Mouse (Mus musculus) MEL (cell line): ENCODE data around the gene Smc6. TPM values are rescaled to one million over a fixed set of nuclear protein-coding genes. Genes with fewer than 3 reads are reported as not detected.

ENCODE experiments used
- DNase-seq: peaks from one replicate; pipeline ENCODE4 v3.0.0; 2011; ENCODE audit warnings: low read depth, low spot score
- H3K27ac ChIP-seq: 2 replicates; pipeline ENCODE4 v1.5.1; 2012; ENCODE audit warnings: low read depth, mild to moderate bottlenecking, control low read depth, low read length, moderate library complexity; ENCODE audit not compliant: control insufficient read depth
- H3K27me3 ChIP-seq, 2 experiments: fragments of 150-350 bp in 1 of 2; sonication (generic) in 1 of 2; 2 replicates each; pipeline ENCODE4 v1.6.1; 2012; ENCODE audit warnings: low read length in 2 of 2, mild to moderate bottlenecking in 2 of 2, improper control_type of control experiment in 1 of 2, moderate library complexity in 1 of 2; ENCODE audit not compliant: insufficient read depth in 2 of 2, control insufficient read depth in 1 of 2
- H3K36me3 ChIP-seq, 2 experiments: 2 replicates each; pipeline ENCODE4 v1.6.1; 2012 to 2014; ENCODE audit warnings: low read length in 2 of 2, improper control_type of control experiment in 1 of 2, inconsistent platforms in 1 of 2, mild to moderate bottlenecking in 1 of 2; ENCODE audit not compliant: insufficient read depth in 2 of 2, control insufficient read depth in 1 of 2
- H3K4me1 ChIP-seq, 2 experiments: fragments of 150-350 bp in 1 of 2; sonication (generic) in 1 of 2; 2 replicates each; pipeline ENCODE4 v1.6.1; 2012; ENCODE audit warnings: low read length in 2 of 2, improper control_type of control experiment in 1 of 2, mild to moderate bottlenecking in 1 of 2; ENCODE audit not compliant: insufficient read depth in 2 of 2, control insufficient read depth in 1 of 2
- H3K4me3 ChIP-seq, 2 experiments: fragments of 150-350 bp in 1 of 2; sonication (generic) in 1 of 2; 2 replicates each; pipeline ENCODE4 v1.5.1; 2012; ENCODE audit warnings: low read depth in 2 of 2, low read length in 2 of 2, mild to moderate bottlenecking in 2 of 2, moderate library complexity in 2 of 2, control low read depth in 1 of 2, improper control_type of control experiment in 1 of 2; ENCODE audit not compliant: control insufficient read depth in 1 of 2, insufficient read depth in 1 of 2
- H3K79me2 ChIP-seq: 2 replicates; pipeline ENCODE4 v1.6.1; 2012; ENCODE audit warnings: mild to moderate bottlenecking, low read length, moderate library complexity; ENCODE audit not compliant: control insufficient read depth, poor library complexity, insufficient read depth
- H3K9ac ChIP-seq: 2 replicates; pipeline ENCODE4 v1.6.1; 2012; ENCODE audit warnings: low read depth, mild to moderate bottlenecking, control low read depth, low read length, moderate library complexity; ENCODE audit not compliant: control insufficient read depth, poor library complexity, severe bottlenecking
- H3K9me3 ChIP-seq: fragments of 150-350 bp; sonication (generic); replicated peaks from 2 replicates; pipeline ENCODE4 v1.6.1; 2012; ENCODE audit warnings: mild to moderate bottlenecking, low read length, improper control_type of control experiment, moderate library complexity; ENCODE audit not compliant: insufficient read depth
- BHLHE40 ChIP-seq: IDR thresholded peaks from 2 replicates; pipeline ENCODE4 v1.6.1; 2012; ENCODE audit warnings: low read depth, mild to moderate bottlenecking, inconsistent platforms, low read length, improper control_type of control experiment, borderline replicate concordance
- CHD1 ChIP-seq: IDR thresholded peaks from 2 replicates; pipeline ENCODE4 v1.6.1; 2012; ENCODE audit warnings: low read depth, mild to moderate bottlenecking, inconsistent platforms, low read length, improper control_type of control experiment
- E2F4 ChIP-seq: IDR thresholded peaks from 2 replicates; pipeline ENCODE4 v1.6.1; 2011; ENCODE audit warnings: low read depth, low read length, improper control_type of control experiment, borderline replicate concordance
- ELF1 ChIP-seq: IDR thresholded peaks from 2 replicates; pipeline ENCODE4 v1.6.1; 2014; ENCODE audit warnings: low read depth, mild to moderate bottlenecking, inconsistent platforms, low read length, improper control_type of control experiment, moderate library complexity
- GATA1 ChIP-seq: IDR thresholded peaks from 2 replicates; pipeline ENCODE4 v1.6.1; 2011; ENCODE audit warnings: low read depth, low read length, improper control_type of control experiment
- HCFC1 ChIP-seq: IDR thresholded peaks from 2 replicates; pipeline ENCODE4 v1.6.1; 2012; ENCODE audit warnings: low read depth, mild to moderate bottlenecking, inconsistent platforms, low read length, improper control_type of control experiment, moderate library complexity
- JUND ChIP-seq: IDR thresholded peaks from 2 replicates; pipeline ENCODE4 v1.6.1; 2011; ENCODE audit warnings: low read depth, mild to moderate bottlenecking, improper control_type of control experiment, low read length
- KAT2A ChIP-seq: conservative IDR thresholded peaks from 2 replicates; pipeline ENCODE4 v1.6.1; 2012; ENCODE audit warnings: low read depth, low read length, improper control_type of control experiment, inconsistent platforms
- MAX ChIP-seq: IDR thresholded peaks from 2 replicates; pipeline ENCODE4 v1.6.1; 2011; ENCODE audit warnings: low read length, improper control_type of control experiment
- MAZ ChIP-seq: IDR thresholded peaks from 2 replicates; pipeline ENCODE4 v1.6.1; 2012; ENCODE audit warnings: low read depth, mild to moderate bottlenecking, inconsistent platforms, low read length, improper control_type of control experiment
- MEF2A ChIP-seq: IDR thresholded peaks from 2 replicates; pipeline ENCODE4 v1.6.1; 2014; ENCODE audit warnings: low read depth, mild to moderate bottlenecking, inconsistent platforms, low read length, improper control_type of control experiment; ENCODE audit not compliant: poor library complexity, insufficient replicate concordance, severe bottlenecking; ENCODE audit errors: extremely low read depth
- MXI1 ChIP-seq: IDR thresholded peaks from 2 replicates; pipeline ENCODE4 v1.6.1; 2011; ENCODE audit warnings: mild to moderate bottlenecking, low read depth, low read length, improper control_type of control experiment
- NELFE ChIP-seq: IDR thresholded peaks from 2 replicates; pipeline ENCODE4 v1.6.1; 2011; ENCODE audit warnings: low read depth, low read length, improper control_type of control experiment
- NRF1 ChIP-seq: IDR thresholded peaks from 2 replicates; pipeline ENCODE4 v1.6.1; 2014; ENCODE audit warnings: low read depth, mild to moderate bottlenecking, inconsistent platforms, low read length, improper control_type of control experiment, moderate library complexity; ENCODE audit not compliant: poor library complexity, insufficient read depth, severe bottlenecking
- POLR2A ChIP-seq, 2 experiments: IDR thresholded peaks; 2 replicates each; pipeline ENCODE4 v1.6.1; 2011 to 2012; ENCODE audit warnings: low read length in 2 of 2, mild to moderate bottlenecking in 2 of 2, control low read depth in 1 of 2, improper control_type of control experiment in 1 of 2, low read depth in 1 of 2, moderate library complexity in 1 of 2; ENCODE audit not compliant: control insufficient read depth in 1 of 2, insufficient read depth in 1 of 2, poor library complexity in 1 of 2
- POLR2AphosphoS2 ChIP-seq: IDR thresholded peaks from 2 replicates; pipeline ENCODE4 v1.6.1; 2011; ENCODE audit warnings: low read length, improper control_type of control experiment
- POLR2AphosphoS5 ChIP-seq: IDR thresholded peaks from 2 replicates; pipeline ENCODE4 v1.6.1; 2012; ENCODE audit warnings: low read depth, borderline replicate concordance, mild to moderate bottlenecking, inconsistent platforms, low read length, moderate library complexity, mixed read lengths
- SIN3A ChIP-seq: IDR thresholded peaks from 2 replicates; pipeline ENCODE4 v1.6.1; 2012; ENCODE audit warnings: low read length, improper control_type of control experiment, inconsistent platforms
- SMC3 ChIP-seq: IDR thresholded peaks from 2 replicates; pipeline ENCODE4 v1.6.1; 2011; ENCODE audit warnings: low read depth, low read length, improper control_type of control experiment
- TBP ChIP-seq: IDR thresholded peaks from 2 replicates; pipeline ENCODE4 v1.8.0; 2011; ENCODE audit warnings: low read depth, low read length, improper control_type of control experiment
- TCF12 ChIP-seq: IDR thresholded peaks from 2 replicates; pipeline ENCODE4 v1.6.1; 2014; ENCODE audit warnings: low read depth, mild to moderate bottlenecking, inconsistent platforms, low read length, improper control_type of control experiment, moderate library complexity
- UBTF ChIP-seq: IDR thresholded peaks from 2 replicates; pipeline ENCODE4 v1.6.1; 2012; ENCODE audit warnings: low read depth, mild to moderate bottlenecking, inconsistent platforms, low read length, improper control_type of control experiment, moderate library complexity, borderline replicate concordance; ENCODE audit not compliant: insufficient read depth
- USF1 ChIP-seq: IDR thresholded peaks from 2 replicates; pipeline ENCODE4 v1.6.1; 2014; ENCODE audit warnings: low read depth, mild to moderate bottlenecking, inconsistent platforms, low read length, improper control_type of control experiment, moderate library complexity
- USF2 ChIP-seq, 2 experiments: IDR thresholded peaks; 2 replicates each; pipeline ENCODE4 v1.6.1; 2011 to 2012; ENCODE audit warnings: improper control_type of control experiment in 2 of 2, low read length in 2 of 2, borderline replicate concordance in 1 of 2, inconsistent platforms in 1 of 2, low read depth in 1 of 2, mild to moderate bottlenecking in 1 of 2; ENCODE audit not compliant: insufficient read depth in 1 of 2
- ZKSCAN1 ChIP-seq: IDR thresholded peaks from 2 replicates; pipeline ENCODE4 v1.6.1; 2012; ENCODE audit warnings: low read depth, mild to moderate bottlenecking, inconsistent platforms, low read length, improper control_type of control experiment, moderate library complexity
- ZNF384 ChIP-seq: IDR thresholded peaks from 2 replicates; pipeline ENCODE4 v1.6.1; 2012; ENCODE audit warnings: low read depth, mild to moderate bottlenecking, inconsistent platforms, low read length, improper control_type of control experiment
- polyA plus RNA-seq, 2 experiments: library from polyadenylated mRNA; stranded (reverse) in 1 of 2; unstranded in 1 of 2; fragments of >175 nt in 1 of 2; fragments of >200 nt in 1 of 2; gene quantifications; 2 replicates each; pipeline versions ENCODE4 v1.2.1 to v1.2.4; 2012; ENCODE audit warnings: low replicate concordance in 2 of 2, low read depth in 1 of 2; ENCODE audit not compliant: insufficient read length in 2 of 2, insufficient read depth in 1 of 2, missing spikeins in 1 of 2
- total RNA-seq: library from RNA; depleted of rRNA; stranded (reverse); fragments of 300-350 nt; gene quantifications from 2 replicates; pipeline ENCODE4 v1.2.3, GENCODE M21; 2012

The Smc6 gene
- total and polyA plus RNA-seq, 3 experiments, result 46.7 to 170 (median 63.3) TPM

- Histone ChIP-seq H3K4me1 (no peaks in the 10 kb centered on the region), H3K9me3 (no peaks in the 10 kb centered on the region), H3K36me3 (no peaks in the 10 kb centered on the region), H3K27ac (no peak overlapping the region), H3K9ac (no peak overlapping the region), H3K79me2 (no peaks in the 10 kb centered on the region), H3K4me3 (no peak overlapping the region), H3K27me3 (no peaks in the 10 kb centered on the region; a peak in 1 of 4 replicates)
- no peak for DNase-seq
- TF ChIP-seq TCF12 (no peak), MEF2A (no peak), POLR2AphosphoS5 (no peak), UBTF (no peak), TBP (no peak), SIN3A (no peak), E2F4 (no peak), ZNF384 (no peak), MAX (no peak), ELF1 (no peak), SMC3 (no peak), BHLHE40 (no peak), NRF1 (no peak), ZKSCAN1 (no peak), USF2 (IDR thresholded peaks at IDR 0.05; ENCODE audit: borderline replicate concordance in 1 of 2, insufficient read depth in 1 of 2, low read depth in 1 of 2, low read length in 2 of 2) (no peak), HCFC1 (no peak), KAT2A (no peak), GATA1 (no peak)
Measured at GRCm38 (mm10) chr12:11348423-11348822, 82.7 kb downstream of the Smc6 start.

DNA sequence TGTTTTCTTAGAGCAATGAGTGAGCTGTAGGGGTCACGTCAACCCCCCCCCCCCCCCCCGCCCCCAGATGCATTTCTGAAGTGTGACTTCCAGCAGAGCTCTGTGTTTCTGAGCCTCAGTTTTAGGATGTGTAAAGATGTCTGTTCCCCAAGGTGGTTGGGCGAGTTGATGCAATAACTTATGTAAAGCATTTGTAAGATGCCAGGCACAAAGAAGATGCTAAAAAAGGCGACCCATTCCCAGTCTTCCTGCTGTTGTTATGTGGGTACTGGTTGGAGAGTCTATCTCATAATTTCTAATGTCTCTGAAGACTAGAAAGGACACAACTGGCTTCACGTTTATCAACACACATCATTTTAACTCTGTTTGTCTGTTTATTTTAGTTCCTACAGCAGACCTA lies 84.2 kb downstream of the Smc6 start:
- H3K9me3 ChIP-seq, result no peaks in the 10 kb centered on the region
- H3K9ac ChIP-seq, result no peak overlapping the region
- no peaks in the 10 kb centered on the region for H3K79me2 ChIP-seq
- TF ChIP-seq KAT2A (no peak), POLR2AphosphoS5 (no peak), BHLHE40 (no peak), POLR2A (IDR thresholded peaks at IDR 0.05; ENCODE audit: control insufficient read depth in 1 of 2, insufficient read depth in 1 of 2, low read depth in 1 of 2, low read length in 2 of 2, poor library complexity in 1 of 2) (no peak), POLR2AphosphoS2 (no peak), ELF1 (no peak), MAX (no peak), NRF1 (no peak), NELFE (no peak), JUND (no peak), MEF2A (no peak), MXI1 (no peak), CHD1 (no peak), USF1 (no peak), SIN3A (no peak), HCFC1 (no peak), USF2 (IDR thresholded peaks at IDR 0.05; ENCODE audit: borderline replicate concordance in 1 of 2, insufficient read depth in 1 of 2, low read depth in 1 of 2, low read length in 2 of 2) (no peak), MAZ (no peak)
- no peak overlapping the region for H3K27ac ChIP-seq
- no peaks in the 10 kb centered on the region; a peak in 1 of 4 replicates for H3K27me3 ChIP-seq
- no peak overlapping the region for H3K4me3 ChIP-seq
- no peaks in the 10 kb centered on the region for H3K4me1 ChIP-seq
- no peak for DNase-seq
- H3K36me3 ChIP-seq, result no peaks in the 10 kb centered on the region
